Mouse (Mus musculus): ENCODE results near the gene Snx5.

The Snx5 gene

GRCm38 (mm10) chr2:144226906-144227586 lies 43.7 kb downstream of the Snx5 start:
- DNase-seq, result no peak

- no peak for DNase-seq
Observed at GRCm38 (mm10) chr2:144224351-144224750, 46.4 kb downstream of the Snx5 start.

GRCm38 (mm10) chr2:144215601-144216000 lies 55.1 kb downstream of the Snx5 start:
- DNase-seq, result no peak

DNA sequence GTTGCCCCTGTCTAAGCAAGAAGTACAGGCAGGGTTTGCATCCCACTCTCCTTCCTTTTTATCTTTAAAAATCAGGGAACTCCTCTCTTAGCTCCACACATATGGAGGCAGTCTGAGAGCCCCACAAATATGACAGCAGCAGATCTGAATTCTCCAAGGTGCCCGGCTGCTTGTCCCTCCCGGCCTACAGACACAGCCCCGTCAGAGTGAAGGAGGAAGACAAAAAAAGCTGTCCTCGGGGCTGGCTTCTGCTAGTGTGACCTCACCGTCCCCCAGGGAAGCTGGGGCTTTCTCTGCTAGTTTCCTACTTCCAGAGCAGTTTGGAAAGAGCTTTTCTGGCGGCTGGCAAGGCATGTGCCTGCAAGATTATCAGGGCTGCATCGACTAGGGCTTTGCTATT lies 55.5 kb downstream of the Snx5 start:
- no peak for DNase-seq

DNA sequence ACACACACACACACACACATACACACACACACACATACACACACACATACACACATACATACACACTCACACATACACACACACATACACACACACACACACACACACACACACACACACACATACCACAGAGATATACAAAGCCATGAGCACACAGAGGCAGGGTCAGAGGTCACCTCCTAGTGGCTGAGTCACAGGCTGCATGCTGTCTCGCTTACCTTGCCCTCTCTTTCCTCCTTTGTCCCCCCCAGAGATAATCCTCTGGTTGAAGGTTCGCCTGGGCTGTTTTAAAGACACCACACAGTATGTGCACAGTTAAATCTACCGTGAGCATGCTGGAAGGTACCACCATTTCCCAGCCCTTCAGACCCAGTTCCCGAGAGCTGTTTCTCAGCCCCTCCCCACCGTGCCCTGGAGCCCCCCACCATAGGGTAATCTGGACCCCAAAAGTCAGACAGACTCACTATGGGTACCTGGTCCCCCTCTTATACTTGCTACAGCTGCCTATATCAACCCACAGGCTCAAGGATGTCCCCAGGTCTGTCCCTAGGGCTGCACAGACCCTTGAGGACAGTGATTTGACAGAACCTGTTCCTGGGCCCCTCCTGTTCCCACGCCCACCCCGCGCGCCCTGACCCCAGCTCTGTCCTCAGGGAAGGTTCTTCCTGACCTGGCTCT lies 56.1 kb downstream of the Snx5 start:
- DNase-seq, result no peak

DNA sequence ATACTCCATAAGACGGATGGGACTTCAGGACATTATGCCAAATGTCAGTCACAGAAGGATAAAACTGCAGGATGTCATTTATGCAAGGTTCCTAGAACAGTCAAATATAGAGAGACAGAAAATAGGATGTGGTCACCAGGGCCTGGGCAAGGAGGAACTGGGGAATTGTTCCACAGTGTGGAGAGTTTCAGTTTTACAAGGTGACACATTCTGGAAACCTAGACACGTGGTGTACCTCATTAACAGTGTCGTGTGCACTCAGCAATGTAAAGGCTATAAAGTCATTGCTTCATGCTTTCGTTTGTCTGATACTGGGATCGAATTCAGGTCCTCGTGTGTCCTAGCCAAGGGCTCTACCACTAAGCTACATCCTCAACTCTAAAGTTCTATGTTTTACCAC lies 56.9 kb downstream of the Snx5 start:
- no peak for DNase-seq

- no peak for DNase-seq
Observed at GRCm38 (mm10) chr2:144209425-144209824, 61.3 kb downstream of the Snx5 start.

DNA sequence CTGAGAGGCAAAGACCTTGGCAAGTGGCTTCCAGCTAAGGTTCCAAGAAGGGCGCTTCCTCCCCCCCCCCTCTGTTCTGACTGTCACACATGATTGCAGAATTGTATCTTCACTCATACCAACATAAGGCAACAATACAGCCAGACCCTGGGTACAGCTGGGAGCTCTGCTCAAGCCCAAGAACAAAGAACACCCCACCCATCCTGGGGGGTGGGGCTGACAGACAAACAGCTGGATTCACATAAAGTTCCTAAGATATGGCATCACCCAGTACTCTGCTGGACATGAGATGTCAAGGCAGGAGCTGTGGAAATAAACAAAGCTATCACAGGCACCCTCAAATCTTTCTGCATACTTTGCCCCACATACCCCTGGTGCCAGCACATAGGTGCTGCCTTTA lies 63.3 kb downstream of the Snx5 start:
- DNase-seq, result no peak

- DNase-seq, result no peak
Observed at GRCm38 (mm10) chr2:144203001-144203400, 67.7 kb downstream of the Snx5 start.

- no peak for DNase-seq
Observed at GRCm38 (mm10) chr2:144202567-144202966, 68.1 kb downstream of the Snx5 start.

DNA sequence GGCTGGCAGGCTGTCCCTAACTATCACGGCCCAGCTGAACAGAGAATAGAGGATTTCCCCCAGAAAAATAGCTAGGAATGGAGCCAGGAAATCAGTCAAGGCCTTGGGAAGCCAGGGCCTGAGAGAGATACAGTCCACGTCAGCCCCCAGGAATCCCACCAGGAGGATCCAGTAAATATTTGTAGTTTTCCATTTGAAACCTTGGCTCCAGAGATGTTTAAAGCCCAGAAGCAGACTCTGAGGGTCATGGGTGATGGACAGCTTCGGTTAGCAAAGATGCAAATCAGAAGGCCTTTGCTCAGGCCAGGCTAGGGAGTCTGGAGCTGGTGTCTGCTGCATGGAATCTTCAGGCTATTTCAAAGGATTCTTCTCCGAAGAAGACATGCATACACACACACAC lies 68.6 kb downstream of the Snx5 start:
- no peak for DNase-seq
